Mouse (Mus musculus) heart, postnatal 14 days (tissue): ENCODE measurements around the gene Nme8. TPM values are rescaled to one million over a fixed set of nuclear protein-coding genes. Genes with fewer than 3 reads are reported as not detected.

Experiments
- DNase-seq, 2 experiments: peaks; one replicate each; pipeline ENCODE4 v3.0.0; 2021 to 2022
- intact Hi-C: fragments of 180-260 bp; cut with DNase I; formaldehyde crosslinking; loops from one replicate; pipeline ENCODE4 v1.15.1; 2025
- long read RNA-seq, 2 experiments: library from polyadenylated mRNA; stranded (forward); transcript quantifications; one replicate each; pipeline ENCODE4 v2.0.0; 2021
- total RNA-seq, 2 experiments: library from RNA; stranded (reverse); gene quantifications; 2 replicates each; pipeline ENCODE4 v1.2.3; 2021

Nme8 gene
- under 1 TPM in 1 of 2 experiments, not detected in 1; 0.17 TPM for total RNA-seq
- long read RNA-seq, experiment 1 = 0 reads
- long read RNA-seq, experiment 2 = 0 reads

DNA sequence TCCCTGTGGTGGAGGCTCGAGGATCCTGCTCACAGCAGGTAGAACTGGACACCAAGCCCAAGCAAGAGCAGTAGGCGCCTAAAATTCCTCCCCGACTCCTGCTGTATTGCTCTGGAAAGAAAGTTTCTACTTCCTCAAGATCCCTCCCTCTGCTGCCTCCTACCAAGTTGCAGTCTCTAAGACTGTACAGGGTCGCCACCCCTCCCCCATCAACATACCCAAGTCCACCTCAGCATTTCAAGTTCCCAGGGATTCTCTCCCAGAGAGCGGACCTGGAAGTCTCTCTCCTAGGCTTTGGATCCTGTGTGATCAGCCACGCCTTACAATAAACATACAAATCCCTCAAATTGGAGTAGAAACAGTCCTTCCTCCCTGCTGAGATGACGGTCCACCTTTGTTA lies at the start of gene Nme8:
TSS of gene Nme8 (minus strand) at position 5 of the 400 bp plus-strand sequence.
- DNase-seq = no peak

GRCm38 (mm10) chr13:19745741-19746140 lies 48.1 kb upstream of the Nme8 start:
- intact Hi-C loops = no loop called here
- peak in 1 of 2 experiments; percentile 10 for DNase-seq

More for the DNA sequence above, at the start of gene Nme8:
- intact Hi-C loops = loop anchor here (1.0 to 5.0 kb wide), 3 partner anchors 65 to 595 kb away; no protein-coding TSS in a partner anchor

GRCm38 (mm10) chr13:19744536-19744935 lies 46.9 kb upstream of the Nme8 start:
- intact Hi-C loops = no loop called here
- peak; percentile 22 to 25 for DNase-seq

DNA sequence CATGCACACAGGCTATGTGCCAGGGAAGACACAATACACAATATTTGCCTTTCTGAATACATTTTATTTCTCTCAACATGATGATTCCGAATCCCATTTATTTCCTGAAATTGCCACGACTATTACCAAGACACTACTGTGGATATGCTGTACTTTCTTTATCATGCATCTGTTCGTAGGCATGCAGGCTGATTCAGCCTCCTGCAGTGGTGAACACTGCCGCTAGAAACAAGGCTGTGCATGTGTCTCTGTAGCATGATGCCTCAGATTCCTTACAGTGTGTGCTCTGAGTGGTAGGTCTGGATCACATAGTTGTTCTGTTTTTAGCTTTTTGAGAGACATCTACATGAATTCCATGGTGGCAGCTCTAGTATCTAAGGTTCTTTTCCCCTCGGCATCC lies 37.0 kb upstream of the Nme8 start:
- no peak for DNase-seq
- intact Hi-C loops = no loop called here

- DNase-seq = peak; percentile 12 to 14
- intact Hi-C loops = no loop called here
Observed at GRCm38 (mm10) chr13:19730826-19731225, 33.2 kb upstream of the Nme8 start.

- peak; percentile 11 to 44 for DNase-seq
- intact Hi-C loops = no loop called here
Observed at GRCm38 (mm10) chr13:19718954-19719353, 21.4 kb upstream of the Nme8 start.

GRCm38 (mm10) chr13:19717201-19717600 lies 19.6 kb upstream of the Nme8 start:
- DNase-seq = no peak
- intact Hi-C loops = no loop called here

GRCm38 (mm10) chr13:19703806-19704205 lies 6.2 kb upstream of the Nme8 start:
- intact Hi-C loops = no loop called here
- DNase-seq = no peak

- DNase-seq = no peak
- intact Hi-C loops = no loop called here
Observed at GRCm38 (mm10) chr13:19701443-19702078, 4.0 kb upstream of the Nme8 start.

DNA sequence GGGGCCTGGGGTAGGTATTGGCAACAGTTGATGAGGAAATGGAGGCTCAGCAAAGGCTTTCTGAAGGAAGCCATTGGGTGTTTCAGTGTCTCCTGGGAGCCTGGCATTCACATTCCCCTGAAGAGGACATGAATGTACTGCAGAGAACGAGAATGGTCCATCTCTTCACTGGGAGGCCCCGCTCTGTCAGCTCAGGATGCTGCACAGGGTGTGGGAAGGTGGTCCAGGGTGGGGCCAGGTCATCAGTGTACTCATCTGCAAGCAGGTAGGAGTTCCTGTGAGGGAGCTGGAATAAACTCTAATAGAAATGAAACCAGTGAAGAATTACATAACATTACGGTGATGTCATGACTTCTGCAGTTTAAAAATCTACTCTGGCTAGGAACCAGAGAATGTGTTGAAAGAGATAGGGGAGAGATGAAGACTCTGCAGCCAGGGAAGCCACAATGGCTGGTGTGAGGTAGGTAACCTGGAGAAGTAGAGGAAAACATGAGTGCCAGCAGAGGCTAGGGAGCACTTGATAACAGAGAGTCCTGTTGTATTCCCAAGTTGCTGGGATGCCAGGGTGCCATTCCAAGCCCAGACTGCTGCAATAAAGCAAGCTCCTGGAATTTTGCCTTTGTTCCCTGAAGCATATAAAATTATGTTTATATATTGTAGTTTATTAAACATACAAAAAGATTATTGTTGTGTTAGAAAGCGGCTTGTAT lies 3.3 kb upstream of the Nme8 start:
- intact Hi-C loops = no loop called here
- no peak for DNase-seq

DNA sequence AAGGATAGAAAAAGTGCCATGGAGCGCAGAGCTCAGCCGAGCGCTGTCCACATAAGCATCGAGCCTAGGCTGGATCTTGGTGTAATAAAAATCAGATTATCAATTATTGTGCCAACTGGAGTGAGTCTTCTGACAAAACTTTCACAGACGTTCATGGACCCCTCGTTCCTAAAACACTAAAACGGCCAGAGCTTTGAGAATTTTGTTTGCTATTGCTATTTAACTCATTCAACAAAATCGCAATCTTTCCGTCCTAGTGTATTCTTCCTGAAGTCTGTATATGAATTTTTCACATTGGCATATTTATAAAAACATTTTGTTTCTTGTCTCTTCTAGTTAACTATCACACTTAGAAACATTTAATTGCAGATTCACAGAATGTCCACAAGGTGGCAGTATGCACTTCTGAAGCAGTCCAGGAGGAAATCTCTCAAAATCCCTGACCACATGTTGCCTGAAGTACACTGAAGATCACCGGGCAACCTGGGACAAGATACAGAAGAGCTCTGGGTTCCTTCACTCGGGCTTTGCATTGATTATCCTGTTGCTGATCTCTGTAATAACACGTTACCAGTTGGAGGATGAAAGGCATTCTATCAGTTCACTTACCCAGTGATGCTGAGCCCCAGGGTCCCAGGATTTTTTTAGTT lies 1.1 kb upstream of the Nme8 start:
- peak in 1 of 2 experiments; percentile 22 for DNase-seq
- intact Hi-C loops = loop anchor here (1.0 to 5.0 kb wide), 3 partner anchors 64 to 594 kb away; no protein-coding TSS in a partner anchor

- intact Hi-C loops = no loop called here
- DNase-seq = no peak
Observed at GRCm38 (mm10) chr13:19690417-19690816, 7.2 kb downstream of the Nme8 start.

- intact Hi-C loops = loop anchor here (5.0 kb wide), 1 partner anchor 513 kb away; no protein-coding TSS in a partner anchor
- no peak for DNase-seq
Observed at GRCm38 (mm10) chr13:19689971-19690370, 7.6 kb downstream of the Nme8 start.

- DNase-seq = peak; percentile 25 to 61
- intact Hi-C loops = loop anchor here (1.0 to 5.0 kb wide), 2 partner anchors 319 to 527 kb away; no protein-coding TSS in a partner anchor
Observed at GRCm38 (mm10) chr13:19684007-19684406, 13.6 kb downstream of the Nme8 start.

- intact Hi-C loops = loop anchor here (5.0 kb wide), 1 partner anchor 526 kb away; no protein-coding TSS in a partner anchor
- peak; percentile 14 to 57 for DNase-seq
Observed at GRCm38 (mm10) chr13:19682879-19683640, 14.5 kb downstream of the Nme8 start.

- intact Hi-C loops = no loop called here
- DNase-seq = no peak
Observed at GRCm38 (mm10) chr13:19674601-19675000, 23.0 kb downstream of the Nme8 start.

GRCm38 (mm10) chr13:19674025-19674424 lies 23.6 kb downstream of the Nme8 start:
- no peak for DNase-seq
- intact Hi-C loops = no loop called here

DNA sequence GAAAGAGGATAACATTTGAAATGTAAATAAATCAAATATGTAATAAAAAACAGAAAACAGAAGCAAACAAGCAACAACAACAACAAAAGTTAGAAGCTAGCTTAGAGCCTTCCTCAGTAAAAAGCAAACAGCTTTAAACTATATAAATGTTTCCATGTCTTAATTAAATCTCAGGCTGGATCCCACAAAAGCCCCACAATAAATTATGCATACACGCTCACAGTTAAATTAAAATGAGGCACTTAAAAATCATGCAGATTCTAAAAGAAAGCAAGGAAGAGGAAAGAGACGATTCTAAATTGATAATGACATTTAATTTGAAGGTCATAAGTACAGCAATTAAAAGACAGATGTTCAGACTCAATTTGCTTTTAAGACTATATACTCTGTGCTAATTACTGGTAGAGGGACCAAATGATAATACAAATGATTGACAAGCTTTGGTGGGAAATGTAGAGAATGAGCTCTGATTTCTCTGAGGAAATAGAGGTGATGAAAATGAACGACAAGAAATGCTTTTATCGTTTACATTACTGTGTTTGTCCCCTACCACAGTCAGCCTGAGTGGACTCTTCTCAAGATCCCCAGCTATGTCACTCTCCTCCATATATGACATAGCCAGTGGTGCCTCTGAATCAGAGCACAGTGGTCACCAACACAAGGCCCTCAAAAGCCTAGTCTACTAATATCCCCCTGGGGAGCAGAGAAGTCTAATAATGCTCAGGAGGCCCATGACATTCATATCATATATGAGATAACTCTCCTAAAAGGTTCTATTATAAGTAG lies 29.0 kb downstream of the Nme8 start:
- intact Hi-C loops = no loop called here
- DNase-seq = no peak

GRCm38 (mm10) chr13:19652405-19652804 lies 45.2 kb downstream of the Nme8 start:
- intact Hi-C loops = no loop called here
- no peak for DNase-seq

GRCm38 (mm10) chr13:19649824-19650223 lies 47.8 kb downstream of the Nme8 start:
- no peak for DNase-seq
- intact Hi-C loops = no loop called here
